Mouse (Mus musculus): ENCODE results near the gene Rgs17.

Rgs17 gene

DNA sequence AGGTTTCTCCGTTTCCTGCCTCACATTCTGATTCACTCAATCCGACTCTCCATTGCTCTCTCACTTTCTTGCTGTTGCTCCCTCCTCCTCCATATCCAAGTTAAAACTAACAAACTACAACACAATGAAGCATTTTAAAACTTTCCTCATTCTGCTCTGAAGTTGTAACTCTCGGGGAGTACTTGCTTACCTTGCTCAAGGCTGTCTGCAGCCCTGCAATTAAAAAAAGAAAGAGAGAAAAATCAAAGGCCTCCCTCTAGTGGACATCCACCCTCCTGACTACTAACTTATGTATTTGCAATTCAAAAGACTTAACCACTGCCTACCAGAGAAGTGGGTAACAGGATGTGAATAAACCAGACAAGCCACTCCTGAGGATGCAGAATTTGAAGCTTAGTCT lies 97.4 kb downstream of the Rgs17 start:
- DNase-seq (ENCODE audit: extremely low read depth, low read depth): peak; percentile 83

DNA sequence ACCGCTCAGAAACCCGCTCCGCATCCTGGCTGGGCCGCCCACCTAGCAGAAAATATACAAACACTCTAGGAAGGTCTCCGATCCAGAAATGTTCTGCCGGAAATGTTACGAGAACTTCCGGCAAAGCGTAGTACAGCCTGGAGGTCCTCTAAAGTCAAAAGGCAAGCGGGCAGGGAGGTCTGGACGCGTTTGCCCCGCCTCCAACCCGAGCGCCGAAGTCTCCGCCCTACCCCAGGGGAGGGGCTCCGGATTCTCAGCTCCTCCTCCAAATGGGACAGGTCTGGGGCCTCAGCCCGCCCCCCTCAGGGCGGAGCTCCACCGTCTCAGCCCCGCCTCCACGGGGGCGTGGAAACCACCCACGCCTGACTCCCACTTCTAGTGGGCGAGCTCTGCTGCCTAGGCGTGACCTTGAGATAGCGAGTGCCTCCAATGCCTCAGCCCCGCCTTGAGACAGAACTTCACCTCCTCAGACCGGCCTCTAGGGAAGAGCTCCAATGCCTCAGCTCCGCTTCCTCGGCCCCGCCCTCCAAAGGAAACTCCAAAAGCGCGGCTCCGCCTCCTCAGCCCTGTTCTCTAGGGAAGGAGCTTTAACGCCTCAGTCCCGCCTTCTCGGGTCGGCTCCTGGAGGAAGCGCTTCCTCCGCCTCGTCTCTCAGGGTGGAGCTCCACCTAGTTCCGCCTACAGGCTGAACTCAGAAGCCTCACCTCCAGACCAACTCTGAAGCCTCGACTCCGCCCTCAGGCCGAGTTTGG lies 98.3 kb downstream of the Rgs17 start, which contains the start of gene Mtrf1l:
TSS of gene Mtrf1l (minus strand) at position 171 of the 752 bp plus-strand sequence.
- peak; percentile 85 for DNase-seq (ENCODE audit: extremely low read depth, low read depth)

DNA sequence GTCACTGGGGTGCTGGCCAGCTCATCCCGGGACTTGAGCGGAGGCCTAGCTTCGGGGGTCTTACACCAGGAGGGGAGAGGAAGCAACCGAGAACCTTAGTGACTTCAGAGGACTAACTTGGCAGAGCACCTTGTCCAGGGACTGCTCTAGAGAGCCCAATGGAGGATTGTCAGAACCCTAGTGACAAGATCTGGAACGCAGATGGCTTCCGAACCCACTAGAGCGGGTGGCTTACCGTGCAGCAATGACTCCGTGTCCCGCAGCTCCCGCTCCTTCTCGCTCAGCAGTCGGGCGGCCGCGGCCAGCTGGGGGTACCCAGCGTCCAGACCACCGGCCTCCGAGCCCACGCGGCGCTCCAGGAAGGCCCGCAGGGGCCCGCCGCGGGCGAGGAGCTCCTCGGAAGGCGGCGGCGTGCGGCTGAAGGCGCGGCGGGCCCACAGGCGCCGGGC lies 98.9 kb downstream of the Rgs17 start:
- no peak for DNase-seq (ENCODE audit: extremely low read depth, low read depth)

DNA sequence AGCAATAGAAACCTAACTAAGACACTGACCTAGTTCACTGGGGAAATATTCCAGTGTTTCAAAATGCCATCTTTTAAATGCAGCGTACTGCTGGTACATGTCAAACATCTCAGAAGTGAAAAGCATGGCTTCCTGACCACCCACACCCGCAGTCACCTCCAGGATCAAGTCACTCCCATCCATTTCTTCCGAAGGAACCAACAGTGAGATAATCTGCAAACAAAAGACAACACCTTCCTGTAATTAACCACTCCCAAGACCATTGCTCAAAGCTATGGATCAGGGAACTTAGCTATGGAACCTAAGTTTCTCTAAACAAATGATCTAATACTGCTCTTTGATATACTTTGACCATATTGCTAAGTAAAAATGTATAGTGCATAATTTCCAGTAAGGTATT lies 103.4 kb downstream of the Rgs17 start:
- no peak for DNase-seq (ENCODE audit: extremely low read depth, low read depth)

DNA sequence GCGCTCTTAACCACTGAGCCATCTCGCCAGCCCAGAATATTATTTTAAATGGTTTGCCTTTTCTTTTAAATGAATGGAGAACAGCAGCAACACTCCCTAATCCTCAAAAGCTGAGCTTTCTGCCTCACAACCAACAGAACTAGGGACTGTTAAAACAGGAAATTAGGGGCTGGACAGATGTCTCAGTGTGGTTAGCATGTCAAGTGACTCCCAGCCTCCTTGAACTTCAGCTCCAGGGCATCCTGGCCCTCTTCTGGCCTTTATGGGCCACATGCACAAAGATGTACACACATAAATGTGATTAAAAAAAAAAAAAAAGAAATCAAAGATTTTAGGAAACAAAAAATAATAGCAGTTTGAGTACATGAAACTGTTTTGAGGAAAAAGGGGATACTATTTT lies 106.2 kb downstream of the Rgs17 start:
- DNase-seq (ENCODE audit: extremely low read depth, low read depth): no peak

DNA sequence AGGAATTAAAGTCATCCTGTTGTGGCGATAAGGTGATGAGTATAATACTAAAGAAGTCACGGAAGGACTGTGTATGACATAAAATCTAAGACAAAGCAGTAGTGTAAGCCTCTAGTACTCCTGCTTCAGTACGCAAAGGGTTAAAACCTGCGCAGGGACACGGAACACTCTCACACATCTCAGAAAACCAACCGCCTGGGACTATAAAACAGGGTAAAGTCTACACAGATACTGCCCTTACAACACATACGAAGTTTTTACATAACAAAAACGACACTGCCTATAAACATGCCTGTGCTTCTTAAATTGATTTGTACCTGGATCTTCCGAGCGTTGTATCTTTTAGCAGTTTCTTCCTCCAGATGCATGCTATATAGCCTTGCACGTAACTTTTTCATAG lies 108.5 kb downstream of the Rgs17 start:
- no peak for DNase-seq (ENCODE audit: extremely low read depth, low read depth)

DNA sequence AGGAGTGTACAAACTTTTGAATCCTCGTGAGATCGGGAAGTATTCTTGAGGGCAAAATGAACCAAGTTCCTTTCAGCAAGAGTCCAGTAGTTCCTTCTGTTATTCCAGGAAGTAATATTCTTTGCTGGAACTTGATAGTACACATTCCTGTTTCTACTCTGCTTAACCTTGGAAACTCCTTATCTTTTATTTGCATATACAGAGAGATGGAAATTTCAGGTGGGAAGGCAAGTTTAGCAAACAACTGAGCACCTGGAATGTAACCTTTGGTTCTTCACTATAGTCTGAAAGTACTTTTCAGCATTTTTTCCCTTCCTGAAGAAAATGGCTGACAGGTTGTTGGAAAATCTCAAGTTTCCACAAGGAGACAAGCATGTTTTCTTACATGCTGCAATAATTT lies 114.5 kb downstream of the Rgs17 start:
- no peak for DNase-seq (ENCODE audit: extremely low read depth, low read depth)

DNA sequence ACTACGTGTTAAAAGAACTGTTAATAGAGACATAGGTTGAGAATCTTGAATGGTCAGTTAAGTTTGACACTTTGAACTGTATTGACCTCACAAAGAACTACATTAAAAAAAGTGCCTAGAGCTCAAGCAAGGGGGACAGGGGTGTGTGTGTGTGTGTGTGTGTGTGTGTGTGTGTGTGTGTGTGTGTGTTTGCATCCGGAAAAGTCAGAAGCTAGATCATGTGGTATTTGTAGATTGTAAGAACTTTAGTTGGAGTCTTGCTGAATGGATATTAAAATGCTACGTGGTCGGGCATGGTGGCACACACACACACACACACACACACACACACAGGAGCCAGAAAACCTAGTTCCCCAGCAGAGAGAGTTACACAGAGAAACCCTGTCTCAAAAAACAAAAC lies 115.2 kb downstream of the Rgs17 start:
- DNase-seq (ENCODE audit: extremely low read depth, low read depth): no peak

DNA sequence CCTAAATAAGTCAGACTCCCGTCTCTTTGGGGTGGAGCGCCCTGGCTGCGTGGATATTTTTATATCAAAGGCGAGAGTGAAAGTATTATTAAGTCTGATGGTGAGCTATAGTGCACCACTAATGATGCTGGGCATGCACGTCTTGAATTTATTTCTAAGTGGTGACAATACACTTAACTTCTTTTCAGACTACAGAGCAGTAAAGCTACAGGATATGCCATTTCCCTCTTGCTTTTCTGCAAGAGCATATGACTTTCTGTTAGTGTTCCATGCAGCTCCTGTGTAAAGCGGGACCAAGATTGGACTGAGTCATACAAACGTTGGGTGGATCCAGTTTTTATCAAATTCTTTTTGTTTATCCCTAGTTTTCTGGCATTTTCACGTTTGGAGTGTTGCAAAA lies 115.8 kb downstream of the Rgs17 start:
- peak; percentile 43 for DNase-seq (ENCODE audit: extremely low read depth, low read depth)

DNA sequence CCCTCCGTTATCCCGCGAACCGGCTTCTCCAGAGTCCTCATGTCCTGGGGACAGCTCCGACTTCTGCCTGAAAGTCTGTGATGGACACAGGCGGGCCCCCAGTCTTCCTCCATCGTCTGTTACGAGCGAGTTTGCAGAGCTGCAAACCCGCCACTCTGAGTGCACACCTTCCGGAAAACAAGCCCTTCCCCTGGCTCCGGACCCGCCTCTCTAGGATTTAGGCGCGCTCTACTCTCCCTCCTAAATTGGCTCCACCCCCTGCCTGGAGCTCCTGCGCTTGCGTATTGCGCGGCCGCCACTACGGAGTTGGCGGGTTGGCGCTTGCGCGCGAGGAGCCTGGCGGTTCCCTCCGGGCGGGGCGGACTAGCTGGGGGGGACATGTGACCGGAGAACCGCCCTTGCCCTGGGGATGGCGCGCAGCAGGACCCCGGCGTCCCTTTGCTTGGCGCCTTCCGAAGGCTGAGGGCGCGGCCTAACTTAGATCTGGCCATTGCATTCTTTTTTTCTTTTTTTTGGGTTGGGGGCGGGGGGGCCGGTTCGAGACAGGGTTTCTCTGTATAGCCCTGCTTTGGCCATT lies 116.4 kb downstream of the Rgs17 start:
- peak; percentile 81 for DNase-seq (ENCODE audit: extremely low read depth, low read depth)

DNA sequence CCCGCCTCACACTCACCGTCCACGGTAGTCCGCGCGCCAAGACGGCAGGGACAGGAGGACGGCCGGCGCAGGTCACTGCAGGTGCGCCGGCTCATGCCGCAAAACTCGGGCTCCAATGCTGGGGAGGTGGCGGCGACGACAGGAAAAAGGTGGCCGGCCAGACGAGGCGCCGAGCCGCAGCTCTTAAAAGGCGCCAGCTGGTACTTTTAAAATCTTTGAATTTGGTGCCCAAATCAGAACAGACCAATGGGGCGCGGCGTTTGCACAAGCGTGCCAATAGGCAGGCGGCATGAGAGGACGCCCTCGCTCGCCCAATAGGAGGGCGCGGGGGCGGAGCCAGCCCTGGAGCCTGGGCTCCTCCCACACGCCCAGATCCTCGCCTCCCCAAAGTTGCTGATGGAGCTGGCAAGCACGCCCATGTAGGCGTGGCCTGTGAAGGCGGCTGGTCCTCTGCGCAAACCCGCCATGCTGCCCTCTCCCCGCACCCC lies 116.9 kb downstream of the Rgs17 start, which contains the start of gene Fbxo5:
TSS of gene Fbxo5 (minus strand) at position 358 of the 488 bp plus-strand sequence.
- peak; percentile 90 for DNase-seq (ENCODE audit: extremely low read depth, low read depth)

DNA sequence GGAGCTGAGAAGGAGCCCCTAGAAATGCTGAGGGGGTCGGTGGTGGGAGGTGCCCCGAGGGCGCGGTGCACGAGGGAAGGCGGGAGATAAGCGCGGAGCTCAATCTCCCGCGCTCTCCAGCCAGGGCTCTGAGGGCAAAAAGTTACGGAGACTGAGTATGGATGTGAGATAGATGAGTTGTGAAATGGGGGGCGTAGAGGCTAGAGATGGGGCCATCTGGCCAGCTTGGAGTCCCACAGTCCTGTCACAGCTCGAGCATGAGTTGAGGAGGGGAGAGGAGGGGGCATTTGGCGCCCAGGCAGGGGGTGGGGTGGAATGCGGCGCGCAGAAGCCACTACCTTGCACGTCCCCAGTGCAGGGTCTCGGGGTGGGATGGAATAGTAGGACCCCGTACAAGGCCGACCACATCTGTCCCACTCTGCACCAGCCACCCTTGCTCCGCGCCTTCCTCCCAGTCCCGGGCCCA lies 117.5 kb downstream of the Rgs17 start:
- peak; percentile 45 for DNase-seq (ENCODE audit: extremely low read depth, low read depth)

DNA sequence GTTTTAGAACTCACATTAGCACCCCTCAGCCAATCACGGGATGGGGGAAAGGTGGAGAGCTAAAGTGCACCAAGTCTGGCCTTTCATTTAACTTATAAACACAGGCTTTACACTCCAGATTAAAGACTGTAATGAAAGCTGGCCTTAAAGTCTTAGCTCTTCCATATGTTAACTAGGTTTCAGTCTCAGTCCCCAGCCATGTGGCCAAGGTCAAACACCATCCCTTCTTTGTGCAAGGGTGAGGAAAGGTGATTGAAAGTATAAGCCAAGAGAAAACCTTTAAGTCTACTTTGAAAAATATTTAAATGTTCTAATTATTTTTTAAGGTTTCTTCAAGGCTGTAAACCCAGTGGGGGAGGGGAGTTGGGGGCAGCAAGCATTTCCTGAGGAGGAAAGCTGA lies 118.5 kb downstream of the Rgs17 start:
- DNase-seq (ENCODE audit: extremely low read depth, low read depth): no peak

DNA sequence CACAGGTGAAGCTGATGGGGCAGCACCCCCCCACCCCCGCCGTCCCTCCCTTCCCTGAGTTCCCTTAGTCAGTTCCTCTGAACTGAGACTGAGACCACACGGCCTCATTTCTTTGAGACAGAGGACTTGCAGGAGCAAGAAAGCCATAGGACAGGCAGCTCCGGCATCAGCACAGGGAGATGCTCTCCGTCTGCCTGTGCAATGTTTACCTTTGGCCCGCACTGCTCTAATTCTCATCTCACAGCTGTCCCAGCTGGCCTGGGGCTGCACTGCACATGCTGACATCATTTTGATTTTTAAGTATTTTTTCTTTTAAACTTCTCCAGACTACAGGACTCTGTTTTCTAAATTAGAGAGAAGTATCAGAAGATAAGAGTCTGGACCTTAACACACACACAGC lies 119.3 kb downstream of the Rgs17 start:
- no peak for DNase-seq (ENCODE audit: extremely low read depth, low read depth)

DNA sequence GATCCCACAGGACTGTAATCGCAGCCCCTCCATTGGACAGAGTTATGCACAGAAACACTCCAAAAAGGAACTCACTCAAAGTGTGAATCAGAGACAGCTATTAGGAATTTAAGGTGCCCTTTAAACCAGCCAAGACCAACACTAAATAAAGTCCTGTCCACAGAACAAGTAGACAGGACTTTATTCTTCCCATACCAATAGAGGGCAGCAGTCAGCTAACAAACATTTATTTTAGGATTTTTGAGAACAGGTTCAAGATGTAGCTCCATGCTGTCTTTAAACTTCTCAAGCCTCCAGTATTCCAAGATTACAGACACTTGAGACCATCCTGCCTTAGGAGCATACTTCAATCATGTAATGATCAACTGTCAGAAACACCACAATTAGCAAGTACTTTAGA lies 121.7 kb downstream of the Rgs17 start:
- DNase-seq (ENCODE audit: extremely low read depth, low read depth): no peak

DNA sequence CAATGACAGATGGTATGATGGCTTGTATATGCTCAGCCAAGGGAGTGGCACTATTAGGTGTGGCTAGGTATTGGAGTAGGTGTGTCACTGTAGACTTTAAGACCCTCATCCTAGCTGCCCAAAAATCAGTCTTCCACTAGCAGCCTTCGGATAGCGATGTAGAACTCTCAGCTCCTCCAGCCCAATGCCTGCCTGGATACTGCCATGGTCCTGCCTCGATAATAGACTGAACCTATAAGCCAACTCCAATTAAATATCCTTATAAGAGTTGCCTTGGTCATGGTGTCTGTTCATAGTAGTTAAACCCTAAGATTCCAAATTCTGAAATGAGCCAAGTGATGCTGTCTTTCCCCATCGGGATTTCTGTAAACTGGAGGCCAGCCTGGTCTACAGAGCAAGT lies 124.1 kb downstream of the Rgs17 start:
- no peak for DNase-seq (ENCODE audit: extremely low read depth, low read depth)

DNA sequence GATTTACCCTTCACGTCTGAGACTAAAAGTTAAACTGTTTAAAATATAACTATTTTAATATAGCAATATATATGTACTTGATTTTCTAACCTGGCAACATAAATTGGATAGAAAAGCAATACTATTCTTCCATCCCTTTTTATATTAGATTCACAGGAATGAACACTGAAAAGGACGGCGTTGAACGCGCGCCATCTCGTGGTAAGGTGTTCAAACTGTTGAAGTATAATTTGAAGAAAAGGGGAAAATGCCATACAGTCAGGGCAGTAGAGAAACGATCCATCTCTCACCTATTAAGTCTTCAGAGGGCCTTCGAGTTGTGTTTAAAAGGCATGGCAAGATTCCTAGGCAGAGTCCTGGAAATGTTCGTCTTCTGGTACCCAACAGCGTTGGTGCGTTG lies 131.5 kb downstream of the Rgs17 start:
- no peak for DNase-seq (ENCODE audit: extremely low read depth, low read depth)

DNA sequence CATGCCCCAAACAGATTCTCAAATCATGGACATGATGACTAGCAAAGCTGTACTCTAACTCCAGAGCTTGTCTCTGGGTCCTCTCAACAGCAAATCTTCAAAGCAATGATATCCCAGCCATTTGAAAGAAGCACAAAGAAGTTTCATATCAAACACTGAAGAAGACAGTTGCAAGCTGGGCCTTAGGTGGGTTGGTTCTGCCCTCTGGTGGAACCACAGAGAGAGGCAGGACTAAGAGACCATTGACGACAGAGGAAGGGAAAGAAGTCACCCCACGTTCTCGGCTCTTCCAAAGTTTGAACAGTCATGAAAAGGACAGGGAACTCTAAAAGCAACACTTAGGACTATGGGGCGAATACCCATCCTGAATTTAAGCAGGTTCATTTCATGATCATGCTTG lies 135.3 kb downstream of the Rgs17 start:
- no peak for DNase-seq (ENCODE audit: extremely low read depth, low read depth)
